Mouse (Mus musculus) heart, embryonic 14.5 days (tissue): ENCODE measurements around the gene E130114P18Rik. TPM values are rescaled to one million over a fixed set of nuclear protein-coding genes. Genes with fewer than 3 reads are reported as not detected.

Experiments
- ATAC-seq: fragments of 200-750 bp; cut with Nextera tagmentation; 2 replicates; pipeline ENCODE4 v1.8.0; 2017; ENCODE audit warnings: low read depth, moderate TSS enrichment; ENCODE audit not compliant: insufficient number of reproducible peaks, insufficient read depth, low FRiP score
- H3K27ac ChIP-seq, 2 experiments: fragments of 200-500 bp in 1 of 2; fragments of 300-500 bp in 1 of 2; sonication (generic) in 1 of 2; replicated peaks in 1 of 2; 2 replicates each; pipeline ENCODE4 v1.5.1; 2012 to 2014; ENCODE audit warnings: low read depth in 2 of 2, low read length in 2 of 2, control low read depth in 1 of 2, mild to moderate bottlenecking in 1 of 2, mixed read lengths in 1 of 2; ENCODE audit not compliant: control insufficient read depth in 1 of 2, insufficient read depth in 1 of 2
- H3K27me3 ChIP-seq: fragments of 300-500 bp; sonication (generic); 2 replicates; pipeline ENCODE4 v1.6.1; 2014; ENCODE audit warnings: mild to moderate bottlenecking, low read length, control low read depth; ENCODE audit not compliant: control insufficient read depth, insufficient read depth
- H3K36me3 ChIP-seq: fragments of 300-500 bp; sonication (generic); 2 replicates; pipeline ENCODE4 v1.6.1; 2014; ENCODE audit warnings: mild to moderate bottlenecking, control low read depth, low read length, mixed read lengths; ENCODE audit not compliant: control insufficient read depth, insufficient read depth
- H3K4me1 ChIP-seq, 2 experiments: fragments of 200-500 bp in 1 of 2; fragments of 300-500 bp in 1 of 2; sonication (generic) in 1 of 2; 2 replicates each; pipeline ENCODE4 v1.6.1; 2012 to 2014; ENCODE audit warnings: low read length in 2 of 2, control low read depth in 1 of 2, mixed read lengths in 1 of 2; ENCODE audit not compliant: control insufficient read depth in 2 of 2, insufficient read depth in 2 of 2
- H3K4me2 ChIP-seq: fragments of 300-500 bp; sonication (generic); 2 replicates; pipeline ENCODE4 v1.6.1; 2014; ENCODE audit warnings: mild to moderate bottlenecking, low read length
- H3K4me3 ChIP-seq, 2 experiments: fragments of 200-500 bp in 1 of 2; fragments of 300-500 bp in 1 of 2; sonication (generic) in 1 of 2; 2 replicates each; pipeline ENCODE4 v1.5.1; 2012 to 2014; ENCODE audit warnings: low read length in 2 of 2, mild to moderate bottlenecking in 2 of 2, control low read depth in 1 of 2, low read depth in 1 of 2, moderate library complexity in 1 of 2; ENCODE audit not compliant: control insufficient read depth in 1 of 2, insufficient read depth in 1 of 2
- H3K9ac ChIP-seq: fragments of 300-500 bp; sonication (generic); 2 replicates; pipeline ENCODE4 v1.6.1; 2014; ENCODE audit warnings: mild to moderate bottlenecking, low read length
- H3K9me3 ChIP-seq: fragments of 300-500 bp; sonication (generic); 2 replicates; pipeline ENCODE4 v1.6.1; 2016; ENCODE audit warnings: low read length, control low read depth; ENCODE audit not compliant: control insufficient read depth
- WGBS: fragments of 180-500 bp; shearing (Covaris S2); extraction: QIAGEN DNeasy Blood & Tissue Kit; methylation state at CpG from one replicate; pipeline ENCODE4 v1.1.7; 2014; 5-methylcytosine and 5-hydroxymethylcytosine counted together
- polyA plus RNA-seq: library from polyadenylated mRNA; unstranded; fragments of >200 nt; fragmentation: Nextera tagmentation; extraction: Ambion mirVana; gene quantifications from 2 replicates; pipeline ENCODE4 v1.2.1, GENCODE M21; 2014

E130114P18Rik gene
- polyA plus RNA-seq, 1 experiment from 2014 or later: 0.59 TPM

GRCm38 (mm10) chr4:97751030-97751482 lies 26.8 kb downstream of the E130114P18Rik start:
- H3K9me3 ChIP-seq: no peaks in the 10 kb centered on the region
- peak overlapping the region; percentile 95 for H3K4me2 ChIP-seq
- under 1% methylated on average over 20 of the region's 20 CpGs for WGBS
- peak; percentile 71 for ATAC-seq
- H3K4me3 ChIP-seq: peak overlapping the region; percentile 50 to 57
- peaks cover 17 to 25% of the 10 kb centered on the region in 2 experiments for H3K4me1 ChIP-seq
- no peaks in the 10 kb centered on the region for H3K36me3 ChIP-seq
- H3K9ac ChIP-seq: peak overlapping the region; percentile 89
- no peaks in the 10 kb centered on the region for H3K27me3 ChIP-seq
- peak overlapping the region; percentile 95 to 97 for H3K27ac ChIP-seq

- H3K9me3 ChIP-seq: no peaks in the 10 kb centered on the region
- WGBS: 38% methylated on average over 4 of the region's 4 CpGs
- peak overlapping the region; percentile 70 to 97; a peak in 3 of 4 replicates for H3K27ac ChIP-seq
- peak overlapping the region; percentile 89; the same call in 1 of the 2 replicates for H3K9ac ChIP-seq
- peak overlapping the region; percentile 95 for H3K4me2 ChIP-seq
- H3K4me3 ChIP-seq: no peak overlapping the region
- H3K4me1 ChIP-seq: peaks cover 20 to 28% of the 10 kb centered on the region in 2 experiments
- H3K36me3 ChIP-seq: no peaks in the 10 kb centered on the region
- no peaks in the 10 kb centered on the region for H3K27me3 ChIP-seq
- ATAC-seq: no peak
Measured at GRCm38 (mm10) chr4:97750401-97750800, 27.5 kb downstream of the E130114P18Rik start.

- Histone ChIP-seq H3K27me3 (0 out of 2 replicates have a peak, but pooled peaks cover 3% of the 10 kb centered on the region), H3K9ac (peak overlapping the region; percentile 70), H3K27ac (no peak overlapping the region), H3K4me2 (peak overlapping the region; percentile 83), H3K4me1 (peaks cover 7% of the 10 kb centered on the region in 2 experiments; a peak in 3 of 4 replicates), H3K36me3 (no peaks in the 10 kb centered on the region), H3K4me3 (peak overlapping the region; percentile 46 to 54), H3K9me3 (no peaks in the 10 kb centered on the region)
- 5% methylated on average over 19 of the region's 19 CpGs for WGBS
- ATAC-seq: no peak
Measured at GRCm38 (mm10) chr4:97746106-97746900, 31.6 kb downstream of the E130114P18Rik start.

- 0 out of 2 replicates have a peak, but pooled peaks cover 3% of the 10 kb centered on the region for H3K27me3 ChIP-seq
- H3K4me3 ChIP-seq: peak overlapping the region; percentile 46 to 54
- H3K27ac ChIP-seq: no peak overlapping the region
- 0 out of 2 replicates have a peak, but pooled peaks have one; percentile 50 for ATAC-seq
- peak overlapping the region; percentile 83 for H3K4me2 ChIP-seq
- 9% methylated on average over 32 of the region's 32 CpGs for WGBS
- H3K4me1 ChIP-seq: peaks cover 4 to 5% of the 10 kb centered on the region in 2 experiments; a peak in 2 of 4 replicates
- peak overlapping the region; percentile 70 for H3K9ac ChIP-seq
- H3K9me3 ChIP-seq: no peaks in the 10 kb centered on the region
- no peaks in the 10 kb centered on the region for H3K36me3 ChIP-seq
Measured at GRCm38 (mm10) chr4:97745296-97746105, 32.4 kb downstream of the E130114P18Rik start.

GRCm38 (mm10) chr4:97743932-97744331 lies 33.9 kb downstream of the E130114P18Rik start:
- WGBS: 63% methylated on average over 5 of the region's 5 CpGs
- no peak for ATAC-seq

GRCm38 (mm10) chr4:97733392-97733791 lies 44.5 kb downstream of the E130114P18Rik start:
- no peaks in the 10 kb centered on the region for H3K9me3 ChIP-seq
- H3K9ac ChIP-seq: no peak overlapping the region
- no peaks in the 10 kb centered on the region for H3K36me3 ChIP-seq
- no peak overlapping the region for H3K4me2 ChIP-seq
- no peaks in the 10 kb centered on the region for H3K27me3 ChIP-seq
- no peak overlapping the region for H3K4me3 ChIP-seq
- ATAC-seq: no peak
- H3K4me1 ChIP-seq: no peaks in the 10 kb centered on the region
- H3K27ac ChIP-seq: no peak overlapping the region
- 74% methylated on average over 1 of the region's 1 CpGs for WGBS

More at GRCm38 (mm10) chr4:97743932-97744331, 33.9 kb downstream of the E130114P18Rik start:
- Histone ChIP-seq H3K9ac (no peak overlapping the region), H3K4me1 (peaks cover 4 to 5% of the 10 kb centered on the region in 2 experiments; a peak in 2 of 4 replicates), H3K27me3 (0 out of 2 replicates have a peak, but pooled peaks cover 3% of the 10 kb centered on the region), H3K4me2 (no peak overlapping the region), H3K9me3 (no peaks in the 10 kb centered on the region), H3K4me3 (no peak overlapping the region), H3K27ac (no peak overlapping the region), H3K36me3 (no peaks in the 10 kb centered on the region)

GRCm38 (mm10) chr4:97730416-97730815 lies 47.5 kb downstream of the E130114P18Rik start:
- Histone ChIP-seq H3K4me2 (no peak overlapping the region), H3K4me1 (no peaks in the 10 kb centered on the region), H3K36me3 (no peaks in the 10 kb centered on the region), H3K9ac (no peak overlapping the region), H3K27me3 (no peaks in the 10 kb centered on the region), H3K9me3 (no peaks in the 10 kb centered on the region), H3K4me3 (no peak overlapping the region), H3K27ac (no peak overlapping the region)
- ATAC-seq: no peak
- WGBS: 82% methylated on average over 3 of the region's 3 CpGs
